Mouse (Mus musculus) megakaryocyte, embryonic 14.5 days (primary cell): ENCODE measurements around the gene Mustn1.

Experiments used
- FLI1 ChIP-seq: IDR thresholded peaks from 2 replicates; pipeline ENCODE4 v1.6.1; 2012; ENCODE audit warnings: low read length, inconsistent platforms, mixed read lengths
- GATA1 ChIP-seq: IDR thresholded peaks from 3 replicates; pipeline ENCODE4 v1.6.1; 2012; ENCODE audit warnings: mixed read lengths, low read length, inconsistent platforms, borderline replicate concordance

DNA sequence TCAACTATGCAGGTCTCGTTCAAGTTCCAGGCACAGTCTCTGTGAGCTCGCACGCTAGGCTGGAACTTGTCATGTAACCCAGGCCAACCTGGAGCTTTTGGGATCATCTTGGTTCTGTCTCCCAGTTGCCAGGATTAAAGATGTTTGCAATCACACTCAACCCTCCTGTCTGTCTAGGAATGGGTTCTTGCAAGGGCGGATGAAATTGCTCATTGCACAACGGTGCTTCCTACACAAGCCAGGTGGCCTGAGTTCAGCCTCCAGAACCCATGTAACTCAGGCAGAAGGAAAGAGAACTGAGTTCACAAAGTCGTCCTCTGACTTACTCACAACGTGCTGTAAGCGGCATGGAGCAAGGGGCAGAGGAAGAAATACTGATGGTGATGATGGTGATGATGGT, 32.1 kb downstream of the Mustn1 start:
- no peak for TF ChIP-seq GATA1
- no peak for TF ChIP-seq FLI1
